Mouse (Mus musculus) stomach, embryonic 16.5 days (tissue): ENCODE results near the gene Hes5. TPM values are rescaled to one million over a fixed set of nuclear protein-coding genes. Genes with fewer than 3 reads are reported as not detected.
A peak's percentile ranks its signal among the peaks of the same experiment; 100 is the strongest.

Experiments
- ATAC-seq: fragments of 200-750 bp; cut with Nextera tagmentation; 2 replicates; pipeline ENCODE4 v1.8.0; 2017; ENCODE audit warnings: moderate number of reproducible peaks, moderate TSS enrichment; ENCODE audit not compliant: insufficient read depth, low FRiP score
- H3K27ac ChIP-seq: fragments of 300-500 bp; sonication (generic); 2 replicates; pipeline ENCODE4 v1.5.1; 2014; ENCODE audit warnings: low read length
- H3K27me3 ChIP-seq: fragments of 300-500 bp; sonication (generic); 2 replicates; pipeline ENCODE4 v1.6.1; 2014; ENCODE audit warnings: low read length, control low read depth, mixed read lengths; ENCODE audit not compliant: control insufficient read depth, insufficient read depth
- H3K36me3 ChIP-seq: fragments of 300-500 bp; sonication (generic); 2 replicates; pipeline ENCODE4 v1.6.1; 2014; ENCODE audit warnings: low read length; ENCODE audit not compliant: control insufficient read depth, insufficient read depth
- H3K4me1 ChIP-seq: fragments of 300-500 bp; sonication (generic); 2 replicates; pipeline ENCODE4 v1.6.1; 2014; ENCODE audit warnings: low read length, control low read depth, mixed read lengths; ENCODE audit not compliant: control insufficient read depth, insufficient read depth
- H3K4me2 ChIP-seq: fragments of 300-500 bp; sonication (generic); 2 replicates; pipeline ENCODE4 v1.6.1; 2014; ENCODE audit warnings: low read depth, low read length, mixed read lengths
- H3K4me3 ChIP-seq: fragments of 300-500 bp; sonication (generic); replicated peaks from 2 replicates; pipeline ENCODE4 v1.5.1; 2014; ENCODE audit warnings: mild to moderate bottlenecking, low read length
- H3K9ac ChIP-seq: fragments of 300-500 bp; sonication (generic); 2 replicates; pipeline ENCODE4 v1.6.1; 2014; ENCODE audit warnings: low read length
- H3K9me3 ChIP-seq: fragments of 300-500 bp; sonication (generic); replicated peaks from 2 replicates; pipeline ENCODE4 v1.6.1; 2016; ENCODE audit warnings: low read length, control low read depth; ENCODE audit not compliant: control insufficient read depth
- WGBS: fragments of 180-500 bp; shearing (Covaris S2); extraction: QIAGEN DNeasy Blood & Tissue Kit; methylation state at CpG from one replicate; pipeline ENCODE4 v1.1.7; 2014; 5-methylcytosine and 5-hydroxymethylcytosine counted together
- polyA plus RNA-seq: library from polyadenylated mRNA; unstranded; fragments of >200 nt; fragmentation: Nextera tagmentation; extraction: Ambion mirVana; gene quantifications from 2 replicates; pipeline ENCODE4 v1.2.1, GENCODE M21; 2015

Hes5 gene
- polyA plus RNA-seq, 1 experiment from 2014 or later, result 1.0 TPM

GRCm38 (mm10) chr4:154948066-154948939 lies 12.4 kb upstream of the Hes5 start:
- no peaks in the 10 kb centered on the region for H3K36me3 ChIP-seq
- WGBS, result 49% methylated on average over 14 of the region's 14 CpGs
- ATAC-seq, result no peak
- H3K9ac ChIP-seq, result no peak overlapping the region; the same call in 1 of the 2 replicates
- H3K4me3 ChIP-seq, result no peak overlapping the region
- no peaks in the 10 kb centered on the region for H3K9me3 ChIP-seq
- no peak overlapping the region for H3K27ac ChIP-seq
- no peak overlapping the region for H3K4me2 ChIP-seq
- peaks cover 45% of the 10 kb centered on the region for H3K27me3 ChIP-seq
- H3K4me1 ChIP-seq, result 0 out of 2 replicates have a peak, but pooled peaks cover 6% of the 10 kb centered on the region

- H3K4me1 ChIP-seq, result 0 out of 2 replicates have a peak, but pooled peaks cover 6% of the 10 kb centered on the region
- no peak for ATAC-seq
- no peak overlapping the region for H3K4me3 ChIP-seq
- H3K4me2 ChIP-seq, result no peak overlapping the region
- WGBS, result 71% methylated on average over 6 of the region's 6 CpGs
- no peak overlapping the region for H3K27ac ChIP-seq
- H3K9ac ChIP-seq, result no peak overlapping the region; the same call in 1 of the 2 replicates
- no peaks in the 10 kb centered on the region for H3K36me3 ChIP-seq
- H3K9me3 ChIP-seq, result no peaks in the 10 kb centered on the region
- H3K27me3 ChIP-seq, result peaks cover 50% of the 10 kb centered on the region
Observed at GRCm38 (mm10) chr4:154948940-154949588, 11.7 kb upstream of the Hes5 start.

DNA sequence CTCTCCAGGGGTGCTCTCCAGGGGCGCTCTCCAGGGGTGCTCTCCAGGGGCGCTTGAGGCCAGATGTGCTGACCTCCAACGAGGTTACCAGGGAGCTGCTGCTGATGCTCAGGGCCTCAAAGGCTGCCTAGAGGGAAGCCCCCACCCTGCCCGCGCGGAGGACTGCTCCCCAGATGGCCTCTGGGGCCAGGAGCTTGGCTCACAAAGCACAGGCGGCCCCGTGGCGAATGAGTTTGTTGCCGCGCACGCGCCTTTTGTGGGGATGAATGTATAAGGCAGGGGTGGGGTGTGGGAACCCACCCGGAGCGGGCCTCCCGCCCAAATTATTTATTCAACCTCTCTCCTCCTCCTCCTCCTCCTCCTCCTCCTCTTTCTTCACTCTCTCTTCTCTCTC lies 11.1 kb upstream of the Hes5 start:
- Histone ChIP-seq H3K4me1 (0 out of 2 replicates have a peak, but pooled peaks cover 6% of the 10 kb centered on the region), H3K27me3 (peaks cover 54% of the 10 kb centered on the region), H3K9ac (peak overlapping the region; percentile 16; the same call in 1 of the 2 replicates), H3K27ac (no peak overlapping the region), H3K36me3 (no peaks in the 10 kb centered on the region), H3K9me3 (no peaks in the 10 kb centered on the region), H3K4me2 (no peak overlapping the region), H3K4me3 (no peak overlapping the region)
- no peak for ATAC-seq
- WGBS, result 9% methylated on average over 16 of the region's 16 CpGs

DNA sequence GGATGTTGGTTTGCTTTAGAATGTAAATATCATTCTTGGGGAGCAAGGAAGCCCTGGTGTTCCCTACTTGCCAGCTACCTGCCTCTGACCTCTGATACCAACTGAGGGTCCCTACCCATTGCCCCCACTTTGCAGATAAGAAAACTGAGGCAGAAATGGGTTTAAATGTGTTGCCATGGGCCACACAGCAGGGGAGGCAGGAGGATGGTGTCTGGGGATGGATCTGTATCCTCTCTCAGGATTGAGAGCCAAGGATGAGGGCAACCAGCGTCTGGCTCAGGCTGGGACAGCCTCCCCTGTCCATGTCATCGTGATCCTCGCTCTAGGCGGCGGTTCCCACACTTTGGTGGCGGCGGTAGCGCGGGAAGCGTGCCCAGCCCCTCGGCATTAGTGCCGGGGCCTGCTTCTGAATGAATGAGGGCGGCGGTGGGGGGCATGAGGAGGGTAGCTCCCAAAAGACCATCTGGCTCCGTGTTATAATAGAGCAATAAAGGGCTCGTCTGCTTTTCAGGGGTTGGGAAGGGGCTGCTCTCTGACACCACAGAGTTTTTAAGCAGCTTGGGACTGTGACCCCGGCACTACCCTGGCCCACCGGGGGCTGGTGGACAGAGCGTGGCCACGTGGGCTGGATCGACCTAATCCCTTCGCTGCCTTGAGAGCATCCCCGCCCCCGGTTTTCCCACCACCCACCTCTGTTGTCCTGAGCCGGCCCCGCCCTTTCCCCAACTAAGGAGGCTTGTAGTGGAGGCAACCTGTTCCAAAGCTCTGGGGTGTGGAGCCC lies 8.1 kb upstream of the Hes5 start:
- Histone ChIP-seq H3K4me1 (no peaks in the 10 kb centered on the region), H3K27ac (no peak overlapping the region), H3K9me3 (no peaks in the 10 kb centered on the region), H3K4me2 (no peak overlapping the region), H3K4me3 (no peak overlapping the region), H3K27me3 (peaks cover 76% of the 10 kb centered on the region), H3K36me3 (no peaks in the 10 kb centered on the region), H3K9ac (no peak overlapping the region; the same call in 1 of the 2 replicates)
- WGBS, result 2% methylated on average over 26 of the region's 26 CpGs
- no peak for ATAC-seq

DNA sequence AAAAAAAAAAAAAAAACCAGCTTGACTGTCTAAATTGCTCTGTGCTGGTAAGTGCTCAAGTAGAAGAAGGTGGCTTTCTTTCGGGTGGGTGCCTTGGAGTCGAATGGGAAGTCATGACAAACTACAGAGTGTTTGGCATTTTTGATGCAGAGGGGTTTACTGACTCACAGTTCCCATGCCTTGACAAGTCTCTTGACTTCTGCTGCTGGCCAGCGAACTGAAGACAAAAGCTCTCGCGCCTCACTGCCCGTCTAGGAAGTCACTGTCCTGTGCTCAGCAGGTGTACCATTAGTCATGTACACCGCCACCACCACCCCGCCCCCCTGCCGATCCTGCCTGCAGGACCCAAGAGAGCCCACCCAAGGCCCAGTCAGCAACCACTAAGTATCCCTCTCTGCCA lies 4.1 kb upstream of the Hes5 start:
- H3K4me1 ChIP-seq, result peaks cover 21% of the 10 kb centered on the region
- peaks cover 85% of the 10 kb centered on the region for H3K27me3 ChIP-seq
- WGBS, result 49% methylated on average over 9 of the region's 9 CpGs
- H3K4me2 ChIP-seq, result no peak overlapping the region
- no peak for ATAC-seq
- no peaks in the 10 kb centered on the region for H3K36me3 ChIP-seq
- no peak overlapping the region for H3K4me3 ChIP-seq
- H3K9me3 ChIP-seq, result no peaks in the 10 kb centered on the region
- H3K9ac ChIP-seq, result no peak overlapping the region
- no peak overlapping the region for H3K27ac ChIP-seq

DNA sequence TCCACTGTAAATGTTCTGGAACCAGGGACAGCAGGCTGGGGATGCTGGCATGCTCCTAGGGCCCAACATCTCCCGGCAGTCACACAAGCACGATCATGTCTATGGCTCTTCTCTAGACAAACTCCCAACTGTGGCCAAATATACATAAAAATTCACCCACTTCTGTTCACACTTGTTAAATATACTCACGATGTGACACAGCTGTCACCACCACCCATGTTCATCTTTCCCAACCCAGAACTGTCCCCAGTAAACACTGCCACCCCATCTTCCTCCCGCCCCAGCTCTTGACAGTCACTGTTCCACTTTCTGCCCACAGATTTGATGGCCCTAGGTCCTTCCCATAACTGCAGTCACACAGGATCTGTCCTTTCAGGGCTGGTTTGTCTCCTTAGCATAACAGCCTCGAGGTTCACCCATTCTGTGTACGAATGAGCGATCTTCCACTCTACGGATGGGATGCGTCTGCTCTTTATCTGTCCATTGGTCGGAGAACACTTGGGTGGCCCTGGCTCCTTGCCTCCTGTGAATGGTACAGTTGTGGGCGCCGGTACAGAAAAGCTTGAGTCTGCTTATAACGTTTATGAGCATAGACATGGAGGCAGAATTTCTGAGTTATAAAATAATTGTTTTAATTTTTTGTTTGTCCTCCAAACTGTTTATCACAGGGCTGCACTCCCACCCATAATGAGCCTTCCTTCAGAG lies 3.3 kb upstream of the Hes5 start:
- Histone ChIP-seq H3K27me3 (peaks cover 85% of the 10 kb centered on the region), H3K4me3 (no peak overlapping the region), H3K4me2 (no peak overlapping the region), H3K27ac (no peak overlapping the region), H3K36me3 (no peaks in the 10 kb centered on the region), H3K9me3 (no peaks in the 10 kb centered on the region), H3K9ac (no peak overlapping the region), H3K4me1 (peaks cover 26% of the 10 kb centered on the region)
- ATAC-seq, result no peak
- WGBS, result 44% methylated on average over 13 of the region's 13 CpGs

DNA sequence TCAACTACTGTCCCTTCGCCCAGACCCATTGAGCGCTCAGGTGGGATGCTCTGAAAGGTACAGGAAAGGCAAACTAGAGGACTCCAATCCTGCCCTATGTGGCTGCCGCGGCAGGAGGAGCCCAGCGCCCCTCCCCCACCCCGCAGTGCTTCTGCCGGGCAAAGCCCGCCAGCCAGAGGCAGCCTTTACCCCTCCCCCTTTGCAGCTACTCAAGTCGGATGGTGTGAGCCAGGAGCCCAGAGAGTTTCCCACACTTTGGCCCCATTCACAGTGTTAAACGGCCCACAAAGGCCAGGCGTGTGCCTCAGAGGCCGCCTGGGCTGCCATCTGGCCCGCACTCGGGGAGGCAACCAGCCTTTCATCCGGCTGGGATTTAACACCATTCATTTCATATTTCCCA lies 2.6 kb upstream of the Hes5 start:
- no peak overlapping the region for H3K27ac ChIP-seq
- H3K9ac ChIP-seq, result no peak overlapping the region
- H3K4me1 ChIP-seq, result peaks cover 28% of the 10 kb centered on the region
- no peaks in the 10 kb centered on the region for H3K9me3 ChIP-seq
- H3K4me2 ChIP-seq, result peak overlapping the region; percentile 34
- no peak overlapping the region for H3K4me3 ChIP-seq
- 4% methylated on average over 15 of the region's 15 CpGs for WGBS
- peaks cover 85% of the 10 kb centered on the region for H3K27me3 ChIP-seq
- H3K36me3 ChIP-seq, result no peaks in the 10 kb centered on the region
- no peak for ATAC-seq

DNA sequence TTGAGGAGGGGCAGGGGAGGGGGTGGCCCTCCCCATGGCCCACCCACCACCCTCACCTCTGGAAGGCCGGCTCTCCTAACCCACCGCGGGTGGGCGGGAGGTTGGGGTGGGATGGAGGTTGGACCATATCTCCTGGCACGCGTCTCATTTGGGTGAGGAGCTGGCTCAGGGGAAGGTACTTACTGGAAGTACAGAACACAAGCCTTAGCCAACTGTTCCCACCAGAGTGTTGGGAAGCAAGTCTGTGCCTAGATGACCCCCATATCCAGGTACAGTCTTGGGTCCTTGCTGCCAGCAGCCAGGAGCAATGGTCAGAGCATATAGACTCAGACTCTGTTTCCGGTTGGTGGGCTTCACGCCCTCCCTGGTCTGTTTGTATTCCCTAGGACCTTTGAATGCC lies 2.1 kb upstream of the Hes5 start:
- no peak overlapping the region for H3K4me3 ChIP-seq
- peaks cover 33% of the 10 kb centered on the region for H3K4me1 ChIP-seq
- H3K9ac ChIP-seq, result no peak overlapping the region
- peak overlapping the region; percentile 34; the same call in 1 of the 2 replicates for H3K4me2 ChIP-seq
- 23% methylated on average over 8 of the region's 8 CpGs for WGBS
- H3K36me3 ChIP-seq, result no peaks in the 10 kb centered on the region
- ATAC-seq, result no peak
- H3K27ac ChIP-seq, result no peak overlapping the region
- H3K27me3 ChIP-seq, result peaks cover 82% of the 10 kb centered on the region
- H3K9me3 ChIP-seq, result no peaks in the 10 kb centered on the region
